Mouse (Mus musculus) limb, embryonic 14.5 days (tissue): ENCODE data around the gene Dnali1. TPM values are rescaled to one million over a fixed set of nuclear protein-coding genes. Genes with fewer than 3 reads are reported as not detected.

Experiments
- ATAC-seq: fragments of 200-750 bp; cut with Nextera tagmentation; 2 replicates; pipeline ENCODE4 v1.8.0; 2017; ENCODE audit warnings: low read depth, moderate number of reproducible peaks, moderate TSS enrichment; ENCODE audit not compliant: low FRiP score
- DNase-seq: peaks from one replicate; pipeline ENCODE4 v3.0.0-alpha.2; 2015; ENCODE audit warnings: low spot score
- H3K27ac ChIP-seq: fragments of 300-500 bp; sonication (generic); replicated peaks from 2 replicates; pipeline ENCODE4 v1.5.1; 2014; ENCODE audit warnings: low read depth, mild to moderate bottlenecking, low read length, moderate library complexity, mixed read lengths
- H3K27me3 ChIP-seq: fragments of 300-500 bp; sonication (generic); 2 replicates; pipeline ENCODE4 v1.6.1; 2014; ENCODE audit warnings: low read length, mixed read lengths; ENCODE audit not compliant: control insufficient read depth, insufficient read depth
- H3K36me3 ChIP-seq: fragments of 300-500 bp; sonication (generic); 2 replicates; pipeline ENCODE4 v1.6.1; 2014; ENCODE audit warnings: mild to moderate bottlenecking, low read length, moderate library complexity, mixed read lengths; ENCODE audit not compliant: control insufficient read depth, insufficient read depth
- H3K4me1 ChIP-seq: fragments of 300-500 bp; sonication (generic); 2 replicates; pipeline ENCODE4 v1.6.1; 2014; ENCODE audit warnings: antibody characterized with exemption, low read length, mixed read lengths; ENCODE audit not compliant: control insufficient read depth, insufficient read depth
- H3K4me2 ChIP-seq: fragments of 300-500 bp; sonication (generic); replicated peaks from 2 replicates; pipeline ENCODE4 v1.6.1; 2014; ENCODE audit warnings: low read depth, mild to moderate bottlenecking, low read length, moderate library complexity; ENCODE audit not compliant: severe bottlenecking
- H3K4me3 ChIP-seq: fragments of 300-500 bp; sonication (generic); replicated peaks from 2 replicates; pipeline ENCODE4 v1.5.1; 2014; ENCODE audit warnings: low read length
- H3K9ac ChIP-seq: fragments of 300-500 bp; sonication (generic); 2 replicates; pipeline ENCODE4 v1.6.1; 2014; ENCODE audit warnings: mild to moderate bottlenecking, low read depth, low read length, moderate library complexity; ENCODE audit not compliant: severe bottlenecking
- H3K9me3 ChIP-seq: fragments of 300-500 bp; sonication (generic); 2 replicates; pipeline ENCODE4 v1.6.1; 2016; ENCODE audit warnings: low read length; ENCODE audit not compliant: control insufficient read depth
- POLR2A ChIP-seq: fragments of 200-500 bp; IDR thresholded peaks from 2 replicates; pipeline ENCODE4 v1.8.0; 2012; ENCODE audit warnings: inconsistent platforms, mild to moderate bottlenecking, moderate library complexity, borderline replicate concordance; ENCODE audit not compliant: insufficient read depth, insufficient read length; ENCODE audit errors: extremely low read depth
- WGBS: fragments of 180-500 bp; shearing (Covaris S2); extraction: QIAGEN DNeasy Blood & Tissue Kit; methylation state at CpG from one replicate; pipeline ENCODE4 v1.1.7; 2014; 5-methylcytosine and 5-hydroxymethylcytosine counted together
- polyA plus RNA-seq, 2 experiments: library from polyadenylated mRNA; depleted of rRNA in 1 of 2; stranded (reverse) in 1 of 2; unstranded in 1 of 2; fragments of >200 nt; fragmentation: Nextera tagmentation in 1 of 2; extraction: Ambion mirVana in 1 of 2; gene quantifications; 2 replicates each; pipeline versions ENCODE4 v1.2.1 to v1.2.3; 2012 to 2014

The Dnali1 gene
- polyA plus RNA-seq (2012; rRNA removed) (0.05 and 0.06 TPM in 2 replicates), polyA plus RNA-seq (2014; fragmentation: Nextera tagmentation; extraction: Ambion mirVana) (0.11 and 0.18 TPM in 2 replicates)

DNA sequence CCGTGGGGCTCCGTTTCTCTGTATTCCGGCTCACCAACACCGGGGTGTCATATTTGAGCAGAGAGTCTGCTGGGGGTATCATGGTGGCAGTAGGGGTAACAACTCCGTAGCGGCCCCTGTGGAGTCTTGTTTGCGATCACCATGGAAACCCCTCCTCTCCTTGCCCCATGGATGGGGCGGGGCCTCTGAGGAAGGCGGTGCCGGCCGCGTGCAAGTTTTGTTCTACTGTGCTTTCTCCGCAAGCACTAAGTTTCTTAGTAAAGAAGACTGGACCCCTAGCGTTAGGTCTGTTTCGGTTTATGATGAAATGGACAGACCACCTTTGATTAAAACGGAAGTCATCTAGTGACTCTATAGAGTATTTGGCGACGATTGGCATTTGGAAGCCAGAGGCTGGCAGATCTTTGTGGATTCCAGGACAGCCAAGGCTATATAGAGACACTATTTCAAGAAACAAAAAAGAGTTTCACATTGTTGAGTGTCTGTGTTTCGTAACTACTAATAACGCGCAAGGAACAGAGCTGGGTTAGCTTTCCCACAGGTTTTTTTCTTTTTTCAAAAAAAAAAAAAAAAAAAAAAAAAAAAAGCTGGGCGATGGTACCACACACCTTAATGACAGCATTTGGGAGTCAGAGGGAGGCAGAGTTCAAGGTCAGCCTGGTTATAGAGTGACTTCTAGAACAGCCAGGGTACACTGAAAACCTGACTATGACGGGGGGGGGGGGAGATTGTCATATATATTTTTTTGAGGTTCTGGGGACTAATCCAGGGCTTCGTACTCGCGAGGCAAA lies at the start of gene Dnali1:
Gene Dnali1, minus strand, starts transcription at position 187 of the 791 bp plus-strand sequence.
- Histone ChIP-seq H3K4me1 (peaks cover 9% of the 10 kb centered on the region), H3K27me3 (no peaks in the 10 kb centered on the region), H3K9ac (peak within 1 kb of the TSS; percentile 76), H3K36me3 (peaks cover 27% of the 10 kb centered on the region), H3K4me2 (peak within 1 kb of the TSS; percentile 81), H3K4me3 (peak within 1 kb of the TSS; percentile 95), H3K27ac (no peak within 1 kb of the TSS), H3K9me3 (no peaks in the 10 kb centered on the region)
- 3% methylated on average over 25 of the region's 26 CpGs for WGBS
- ATAC-seq (peak; percentile 47; the same call in 1 of the 2 replicates), DNase-seq (peak; percentile 71)
- no peak for TF ChIP-seq POLR2A

DNA sequence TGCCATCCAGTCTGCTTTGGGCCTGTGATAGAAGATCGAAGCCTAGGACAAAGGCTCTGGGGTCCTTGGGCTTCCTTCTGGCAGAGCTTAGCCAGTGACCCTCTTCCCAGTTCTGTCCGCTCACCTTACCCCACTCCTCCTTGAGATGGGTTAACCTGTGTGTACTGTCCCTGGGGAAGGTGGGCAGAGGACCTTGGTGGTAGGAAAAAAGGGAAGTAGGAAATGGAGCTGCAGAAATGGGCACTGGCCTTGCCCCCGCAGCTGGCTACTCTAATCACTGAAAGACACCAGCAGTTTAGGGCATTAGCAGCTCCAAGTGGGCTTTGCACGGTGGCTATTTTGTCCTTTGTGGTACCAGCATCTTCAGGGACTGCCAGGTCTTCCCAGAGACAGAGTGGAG lies 49.6 kb upstream of the Dnali1 start:
- Histone ChIP-seq H3K9ac (no peak overlapping the region; the same call in 1 of the 2 replicates), H3K36me3 (peaks cover 16% of the 10 kb centered on the region), H3K27ac (no peak overlapping the region; the same call in 1 of the 2 replicates), H3K9me3 (no peaks in the 10 kb centered on the region), H3K4me1 (peaks cover 17% of the 10 kb centered on the region; the same call in 1 of the 2 replicates), H3K27me3 (no peaks in the 10 kb centered on the region), H3K4me2 (no peak overlapping the region), H3K4me3 (no peak overlapping the region)
- WGBS = 73% methylated on average over 4 of the region's 4 CpGs
- TF ChIP-seq POLR2A = no peak
- DNase-seq = no peak
- no peak for ATAC-seq

GRCm38 (mm10) chr4:125114638-125115037 lies 49.1 kb upstream of the Dnali1 start:
- H3K4me3 ChIP-seq = no peak overlapping the region
- H3K4me2 ChIP-seq = no peak overlapping the region

DNA sequence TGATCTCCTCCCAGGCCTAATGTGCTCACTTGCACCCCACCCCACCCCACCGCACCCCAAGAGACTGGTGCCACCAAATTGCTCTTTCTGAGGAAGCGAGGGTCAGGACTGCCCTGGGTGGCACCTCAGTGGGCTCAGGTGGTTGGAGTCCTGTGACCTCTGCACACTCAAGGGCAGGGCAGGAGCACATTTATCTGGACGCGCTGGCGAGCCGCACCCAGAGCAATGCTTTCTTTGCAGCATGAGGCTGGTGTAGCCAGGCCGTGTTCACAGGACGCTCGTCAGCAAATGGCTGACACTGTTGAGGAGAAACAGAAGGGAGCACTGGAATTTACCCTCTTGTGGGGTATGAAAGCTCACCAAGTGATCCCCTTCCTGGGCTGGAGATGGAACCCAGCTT lies 39.9 kb upstream of the Dnali1 start:
- no peaks in the 10 kb centered on the region for H3K9me3 ChIP-seq
- H3K36me3 ChIP-seq = peaks cover 54% of the 10 kb centered on the region
- H3K4me1 ChIP-seq = no peaks in the 10 kb centered on the region
- DNase-seq (no peak), ATAC-seq (no peak)
- 88% methylated on average over 9 of the region's 9 CpGs for WGBS
- no peak overlapping the region for H3K4me2 ChIP-seq
- no peak overlapping the region for H3K27ac ChIP-seq
- no peak for TF ChIP-seq POLR2A
- no peak overlapping the region for H3K9ac ChIP-seq
- no peak overlapping the region for H3K4me3 ChIP-seq
- H3K27me3 ChIP-seq = no peaks in the 10 kb centered on the region

More at GRCm38 (mm10) chr4:125114638-125115037, 49.1 kb upstream of the Dnali1 start:
- WGBS = 9% methylated on average over 6 of the region's 6 CpGs
- TF ChIP-seq POLR2A = no peak
- Histone ChIP-seq H3K27me3 (no peaks in the 10 kb centered on the region), H3K36me3 (peaks cover 19% of the 10 kb centered on the region), H3K9ac (no peak overlapping the region; the same call in 1 of the 2 replicates), H3K9me3 (no peaks in the 10 kb centered on the region), H3K27ac (no peak overlapping the region; the same call in 1 of the 2 replicates), H3K4me1 (peaks cover 17% of the 10 kb centered on the region; the same call in 1 of the 2 replicates)
- DNase-seq = peak; percentile 83
- ATAC-seq = peak; percentile 61; the same call in 1 of the 2 replicates

DNA sequence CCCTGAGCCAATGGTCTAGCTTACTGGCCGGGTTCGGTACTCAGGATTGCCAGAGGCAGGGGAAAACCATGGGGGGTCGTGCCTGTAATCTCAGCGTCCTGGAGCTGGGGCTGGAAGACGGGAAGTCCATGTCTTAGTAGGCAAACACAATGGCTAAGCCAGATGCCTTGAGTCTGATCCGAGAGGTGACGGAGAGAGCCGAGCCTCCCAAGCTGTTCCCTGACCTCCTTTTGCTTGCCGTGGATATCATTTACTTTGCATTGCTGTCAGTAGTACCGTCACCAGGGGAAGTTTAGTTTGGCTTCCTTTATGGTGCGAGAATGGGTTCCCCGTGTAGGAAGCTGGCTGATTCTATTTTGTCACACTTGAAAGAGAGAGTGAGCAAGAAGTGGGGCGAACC lies 35.8 kb upstream of the Dnali1 start:
- Histone ChIP-seq H3K27ac (no peak overlapping the region), H3K27me3 (no peaks in the 10 kb centered on the region), H3K9ac (no peak overlapping the region), H3K9me3 (no peaks in the 10 kb centered on the region), H3K4me2 (no peak overlapping the region), H3K4me1 (no peaks in the 10 kb centered on the region), H3K4me3 (no peak overlapping the region), H3K36me3 (peaks cover 34% of the 10 kb centered on the region)
- 61% methylated on average over 13 of the region's 13 CpGs for WGBS
- DNase-seq = no peak
- TF ChIP-seq POLR2A = no peak
- ATAC-seq = no peak
